Mouse (Mus musculus): ENCODE data around the gene Jak2.

Jak2 gene

GRCm38 (mm10) chr19:29300919-29301318 lies 49.3 kb downstream of the Jak2 start:
- DNase-seq (ENCODE audit: low spot score): no peak

- no peak for DNase-seq (ENCODE audit: low spot score)
Observed at GRCm38 (mm10) chr19:29302119-29302518, 50.5 kb downstream of the Jak2 start.

- DNase-seq (ENCODE audit: low spot score): no peak
Observed at GRCm38 (mm10) chr19:29308832-29309231, 57.2 kb downstream of the Jak2 start.

GRCm38 (mm10) chr19:29311791-29312190 lies 60.2 kb downstream of the Jak2 start:
- DNase-seq (ENCODE audit: low spot score): no peak

DNA sequence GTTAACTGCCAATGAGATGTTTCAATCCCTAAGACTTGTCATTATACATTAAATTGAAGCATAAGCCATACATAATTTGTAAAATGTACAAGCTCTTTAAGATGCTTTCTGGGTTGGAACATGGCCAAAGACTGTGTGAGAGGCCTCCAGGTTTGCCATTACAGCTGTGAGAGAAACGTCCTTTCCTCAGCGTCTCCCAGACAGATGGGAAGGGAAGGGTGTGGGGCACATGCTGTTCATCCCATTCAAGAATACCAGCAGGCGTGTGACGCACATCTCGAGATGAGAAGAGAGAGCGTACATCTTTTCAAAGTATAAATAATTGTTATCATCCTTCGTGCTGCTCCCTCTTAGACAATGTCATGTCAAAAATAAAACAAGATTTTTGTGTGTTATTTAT lies 61.0 kb downstream of the Jak2 start:
- no peak for DNase-seq (ENCODE audit: low spot score)

GRCm38 (mm10) chr19:29323416-29324049 lies 71.9 kb downstream of the Jak2 start:
- no peak for DNase-seq (ENCODE audit: low spot score)

GRCm38 (mm10) chr19:29325053-29325851 lies 73.6 kb downstream of the Jak2 start, which contains the start of gene Insl6:
TSS of gene Insl6 (minus strand) at chr19:29325356.
- no peak for DNase-seq (ENCODE audit: low spot score)

- no peak for DNase-seq (ENCODE audit: low spot score)
Observed at GRCm38 (mm10) chr19:29325852-29326180, 74.2 kb downstream of the Jak2 start.

GRCm38 (mm10) chr19:29326396-29326795 lies 74.8 kb downstream of the Jak2 start:
- no peak for DNase-seq (ENCODE audit: low spot score)

DNA sequence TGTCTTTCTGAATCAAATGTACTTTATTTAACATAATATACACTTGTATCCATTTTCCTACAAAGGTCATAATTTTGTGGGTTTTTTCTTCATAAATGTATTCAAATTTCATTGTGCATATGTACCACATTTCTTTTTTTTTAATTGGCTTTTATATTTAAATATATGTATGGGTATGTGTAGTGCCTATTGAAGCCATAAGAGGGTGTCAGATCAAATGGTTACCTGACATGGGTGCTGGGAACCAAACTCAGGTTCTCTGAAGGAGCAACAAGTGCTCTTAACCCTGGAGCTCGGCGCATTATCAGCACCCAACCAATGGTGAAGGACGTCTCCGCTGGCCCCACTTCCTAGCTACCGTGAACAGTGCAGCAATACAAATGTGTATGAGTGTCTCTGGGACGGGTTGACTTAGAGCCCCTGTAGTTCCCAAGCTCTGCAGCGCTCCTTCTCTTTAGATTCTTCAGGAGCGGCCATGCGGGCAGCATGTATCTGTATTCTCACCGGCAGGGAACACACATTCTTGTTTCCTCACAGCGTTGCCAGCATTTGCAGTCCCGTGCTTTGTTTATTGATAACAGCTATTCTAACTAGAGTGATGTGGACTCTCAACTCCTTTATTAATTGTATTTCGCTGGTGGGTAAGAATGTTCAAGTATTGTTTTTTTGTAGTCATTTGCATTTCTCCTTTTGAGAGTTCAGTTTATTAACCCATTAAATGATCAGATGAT lies 75.4 kb downstream of the Jak2 start:
- DNase-seq (ENCODE audit: low spot score): no peak

- no peak for DNase-seq (ENCODE audit: low spot score)
Observed at GRCm38 (mm10) chr19:29334068-29334745, 82.6 kb downstream of the Jak2 start, which contains the start of gene Rln1. TSS of gene Rln1 (minus strand) at chr19:29334670.

GRCm38 (mm10) chr19:29336624-29337023 lies 85.0 kb downstream of the Jak2 start:
- no peak for DNase-seq (ENCODE audit: low spot score)

- no peak for DNase-seq (ENCODE audit: low spot score)
Observed at GRCm38 (mm10) chr19:29341029-29341428, 89.4 kb downstream of the Jak2 start.

- no peak for DNase-seq (ENCODE audit: low spot score)
Observed at GRCm38 (mm10) chr19:29342281-29342680, 90.7 kb downstream of the Jak2 start.

DNA sequence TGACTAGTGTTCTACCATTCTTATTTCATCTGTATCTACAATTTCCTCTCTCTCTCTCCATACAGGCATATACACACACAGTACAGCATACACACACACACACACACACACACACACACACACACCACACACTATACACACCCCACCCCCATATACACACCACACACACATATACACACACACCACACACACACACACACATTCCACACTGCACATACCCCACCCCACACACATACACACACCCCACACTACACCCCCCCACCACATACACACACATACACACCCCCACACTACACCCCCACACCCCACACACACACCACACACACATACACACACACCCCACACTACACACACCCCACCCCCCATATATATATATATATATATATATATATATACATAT lies 93.2 kb downstream of the Jak2 start:
- no peak for DNase-seq (ENCODE audit: low spot score)

DNA sequence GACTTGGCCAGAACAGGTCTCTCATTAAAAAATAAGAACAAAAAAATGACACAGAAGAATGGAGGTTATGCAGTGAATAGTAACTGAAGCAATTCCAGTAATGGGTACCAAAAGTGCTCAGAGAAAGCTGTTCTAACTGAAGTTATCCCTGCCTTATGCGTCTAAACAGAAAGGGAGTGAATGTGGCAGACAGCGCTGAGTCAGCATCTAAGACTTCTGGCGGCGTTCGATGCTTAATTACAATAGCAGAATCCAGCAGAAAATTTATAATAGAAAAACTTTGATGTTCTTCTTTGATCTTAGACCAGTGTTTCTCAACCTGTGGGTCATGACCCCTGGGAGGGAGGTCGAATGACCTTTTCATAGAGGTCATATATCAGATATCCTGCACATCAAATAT lies 94.0 kb downstream of the Jak2 start:
- no peak for DNase-seq (ENCODE audit: low spot score)

GRCm38 (mm10) chr19:29350991-29351390 lies 99.4 kb downstream of the Jak2 start:
- DNase-seq (ENCODE audit: low spot score): no peak

DNA sequence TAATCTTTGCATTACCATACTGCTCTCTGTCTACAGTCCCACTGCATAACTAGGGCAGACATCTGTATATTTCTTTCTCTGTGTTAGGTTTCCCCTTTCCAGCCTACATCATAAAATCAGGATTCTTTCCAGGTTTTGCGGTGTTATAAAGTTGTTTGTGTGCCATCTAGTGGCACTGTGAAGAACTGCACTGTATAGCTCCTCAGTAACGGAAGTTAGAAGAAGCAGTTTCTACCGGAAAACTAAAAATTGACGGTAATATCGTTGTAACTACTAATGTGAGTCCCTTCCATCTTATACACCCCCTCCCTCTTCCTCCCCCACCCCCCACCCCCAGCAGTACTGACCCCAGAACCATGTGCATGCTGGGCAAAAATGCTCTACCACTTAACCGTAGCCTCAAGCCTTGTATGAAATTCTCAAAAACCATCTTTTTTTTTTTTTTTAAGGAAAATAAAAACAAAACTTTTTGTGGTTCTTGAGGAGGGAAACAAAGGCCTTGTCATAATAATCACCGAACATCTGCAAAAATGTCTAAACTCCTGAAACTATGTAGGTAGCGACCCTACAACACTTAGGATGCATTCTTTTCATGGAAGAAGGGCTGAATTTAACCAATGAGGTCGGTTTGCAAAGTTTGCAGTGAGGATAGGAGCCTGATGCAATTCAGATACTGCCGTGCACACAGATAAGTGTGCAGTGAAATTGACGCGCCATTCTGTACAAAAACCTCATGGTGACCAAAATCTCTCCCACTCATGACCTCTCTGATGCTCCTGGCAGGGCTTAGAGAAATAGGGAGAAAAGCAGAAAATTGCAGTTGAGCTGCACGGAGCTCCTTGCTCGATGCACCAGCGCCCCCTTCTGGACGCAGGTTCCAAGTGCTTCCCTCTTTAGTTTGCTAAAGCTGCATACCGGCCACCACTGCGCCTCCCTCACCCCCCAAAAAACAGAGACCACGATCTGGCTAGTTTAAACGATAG lies 103.6 kb downstream of the Jak2 start:
- peak; percentile 57 for DNase-seq (ENCODE audit: low spot score)

DNA sequence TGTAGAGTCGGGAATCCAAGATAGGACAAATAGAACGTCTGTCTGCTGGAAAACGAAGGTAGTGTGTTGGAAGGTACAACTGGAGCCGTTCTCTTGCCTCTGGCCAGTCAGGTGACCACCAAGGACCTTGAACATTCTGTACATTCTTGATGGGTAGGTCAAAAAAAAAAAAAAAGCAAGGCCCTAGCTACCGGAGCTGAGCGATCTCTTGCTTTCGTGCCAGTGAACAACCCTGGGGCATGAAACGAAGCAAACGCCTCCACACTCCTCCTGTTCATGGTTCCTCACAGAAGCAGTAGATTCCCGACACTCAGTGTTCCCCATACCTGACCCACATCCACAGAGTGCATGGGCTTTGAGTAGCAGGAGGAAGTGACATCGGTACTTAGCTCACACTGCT lies 104.7 kb downstream of the Jak2 start:
- DNase-seq (ENCODE audit: low spot score): no peak

- DNase-seq (ENCODE audit: low spot score): no peak
Observed at GRCm38 (mm10) chr19:29360251-29360650, 108.6 kb downstream of the Jak2 start.

- peak; percentile 90 for DNase-seq (ENCODE audit: low spot score)
Observed at GRCm38 (mm10) chr19:29361468-29362130, 110.0 kb downstream of the Jak2 start.

Measured in left cerebral cortex, adult 11 months (tissue).